Mouse (Mus musculus) cerebellum, adult 8-10 months (tissue): ENCODE results near the gene Brd2.

ENCODE experiments used
- DNase-seq: peaks from one replicate; pipeline ENCODE4 v3.0.0; 2022

Gene Brd2

GRCm38 (mm10) chr17:34110309-34110708, 12.1 kb downstream of the Brd2 start:
- DNase-seq: no peak

- no peak for DNase-seq
These were observed 12.6 kb downstream of the Brd2 start for GRCm38 (mm10) chr17:34109806-34110195.

DNA sequence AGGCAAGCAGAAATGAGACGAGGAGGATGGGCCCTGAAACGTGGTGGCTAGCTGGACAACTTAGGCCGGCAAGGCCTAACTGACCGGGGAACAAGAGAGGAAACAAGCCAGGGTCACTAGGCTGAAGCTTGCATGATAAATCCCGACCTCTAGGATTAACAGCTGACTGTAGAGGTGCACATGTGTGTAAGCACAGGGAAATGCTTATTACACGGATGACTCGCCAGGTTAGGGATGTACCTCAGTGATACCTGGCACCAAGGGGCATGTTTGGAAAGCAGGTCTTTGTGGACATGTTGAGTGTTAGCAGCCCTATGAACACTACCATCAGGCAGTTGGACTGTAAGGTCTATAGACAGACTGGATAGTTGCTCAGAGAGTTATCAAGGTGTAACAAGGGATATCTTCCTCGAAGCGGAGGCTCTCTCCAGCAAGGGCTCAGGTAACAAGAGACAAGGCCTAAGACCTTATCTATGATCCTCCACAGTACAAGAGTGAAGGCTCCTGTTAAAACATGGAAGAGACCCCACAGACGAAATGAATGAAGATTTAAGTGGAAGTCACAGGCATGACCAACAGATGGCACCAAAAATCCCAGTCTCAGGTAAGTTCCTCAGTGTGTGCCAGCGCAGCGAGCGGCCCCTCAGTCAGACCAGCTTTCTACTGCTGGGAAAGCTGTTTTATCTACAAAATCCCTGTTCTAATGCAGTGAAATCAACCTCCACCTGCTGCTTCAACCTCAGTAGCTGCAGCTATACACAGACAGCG, 13.2 kb downstream of the Brd2 start:
- no peak for DNase-seq

GRCm38 (mm10) chr17:34108460-34108859, 14.0 kb downstream of the Brd2 start:
- no peak for DNase-seq

DNA sequence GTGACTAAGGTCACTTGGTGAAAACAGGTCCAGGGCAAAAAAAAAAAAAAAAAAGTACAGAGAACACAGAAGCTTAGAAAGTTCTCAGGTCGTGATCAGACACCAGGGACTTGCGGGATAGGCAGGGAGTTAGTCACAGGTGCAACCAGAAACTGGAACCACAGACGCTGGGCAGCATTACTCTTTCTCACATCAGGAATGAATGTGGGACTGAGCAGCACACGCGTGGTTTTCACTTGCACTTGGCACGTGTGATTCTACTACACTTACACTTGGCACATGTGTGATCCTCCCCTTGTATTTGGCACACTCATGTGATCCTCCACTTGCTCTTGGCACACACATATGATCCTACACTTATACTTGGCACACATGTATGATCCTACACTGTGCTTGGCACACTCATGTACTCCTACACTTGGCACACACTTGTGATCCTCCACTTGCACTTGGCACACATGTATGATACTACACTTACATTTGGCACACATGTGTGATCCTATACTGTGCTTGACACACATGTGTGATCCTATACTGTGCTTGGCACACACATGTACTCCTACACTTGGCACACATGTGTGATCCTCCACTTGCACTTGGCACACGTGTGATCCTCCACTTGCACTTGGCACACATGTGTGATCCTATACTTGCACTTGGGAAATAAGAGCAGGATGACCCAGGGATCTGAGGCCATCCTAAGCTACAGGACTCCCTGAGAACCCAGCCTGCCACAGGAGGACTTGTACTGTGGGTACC, 15.1 kb downstream of the Brd2 start:
- DNase-seq: no peak

DNA sequence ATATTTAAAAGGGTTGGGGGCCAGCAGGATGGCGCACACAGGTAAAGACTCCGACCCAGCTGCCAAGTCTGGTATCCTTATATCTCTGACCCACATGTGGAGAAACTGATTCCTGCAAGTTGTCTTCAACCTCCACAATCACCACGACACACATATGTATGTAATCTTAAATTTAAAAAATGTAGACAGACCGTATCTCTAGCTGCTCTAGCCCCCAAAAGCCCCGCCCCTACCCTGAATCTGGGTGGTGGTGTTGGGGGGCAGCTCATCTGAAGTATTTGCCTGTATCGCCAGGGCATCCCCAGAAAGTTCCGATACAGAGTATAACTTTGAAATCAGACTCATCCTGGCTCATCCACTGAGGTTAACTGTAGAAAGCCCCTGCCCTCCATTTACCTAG, 15.9 kb downstream of the Brd2 start:
- no peak for DNase-seq

GRCm38 (mm10) chr17:34104804-34105203, 17.6 kb downstream of the Brd2 start:
- no peak for DNase-seq

DNA sequence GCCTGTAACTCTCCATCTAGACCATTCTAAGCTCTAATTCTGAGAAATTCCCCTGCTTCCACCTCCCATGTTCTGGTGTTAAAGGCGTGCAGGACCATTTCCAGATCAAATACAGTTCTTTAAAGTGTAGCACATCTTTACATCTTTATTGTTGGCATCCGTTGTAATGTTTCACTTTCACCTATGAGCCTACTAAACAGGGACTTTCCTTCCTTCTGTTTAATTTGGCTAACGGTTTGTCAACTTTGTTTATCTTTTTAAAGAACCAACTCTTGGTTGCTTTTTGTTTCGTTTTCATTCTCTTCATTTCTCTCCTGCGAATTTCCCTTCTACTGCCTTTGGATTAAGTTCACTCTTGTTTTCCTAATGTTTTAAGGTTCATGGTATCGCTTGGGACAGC, 19.6 kb downstream of the Brd2 start:
- DNase-seq: no peak

DNA sequence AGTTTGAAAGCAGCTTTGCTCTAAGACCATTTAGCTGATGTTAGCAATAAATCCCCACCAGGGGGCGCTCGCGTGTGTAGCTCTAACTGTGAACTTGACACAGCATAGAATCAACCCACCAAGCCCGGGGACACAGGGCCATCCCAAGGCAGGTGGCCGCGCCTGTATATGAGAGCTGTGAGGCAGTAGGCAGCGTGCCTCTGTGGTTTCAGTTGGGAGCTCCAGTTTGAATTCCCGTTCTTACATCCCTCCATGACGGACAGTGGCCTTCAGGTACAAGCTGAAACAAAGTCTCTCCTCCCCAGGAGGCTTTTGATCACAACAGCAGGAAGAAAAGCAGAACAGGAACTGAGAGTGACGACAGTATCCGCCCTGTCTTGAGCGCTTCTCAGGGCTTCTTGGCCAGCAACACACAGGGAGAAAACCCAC, 20.8 kb downstream of the Brd2 start:
- peak; percentile 88 for DNase-seq

- no peak for DNase-seq
These were observed 21.2 kb downstream of the Brd2 start for GRCm38 (mm10) chr17:34101185-34101584.

DNA sequence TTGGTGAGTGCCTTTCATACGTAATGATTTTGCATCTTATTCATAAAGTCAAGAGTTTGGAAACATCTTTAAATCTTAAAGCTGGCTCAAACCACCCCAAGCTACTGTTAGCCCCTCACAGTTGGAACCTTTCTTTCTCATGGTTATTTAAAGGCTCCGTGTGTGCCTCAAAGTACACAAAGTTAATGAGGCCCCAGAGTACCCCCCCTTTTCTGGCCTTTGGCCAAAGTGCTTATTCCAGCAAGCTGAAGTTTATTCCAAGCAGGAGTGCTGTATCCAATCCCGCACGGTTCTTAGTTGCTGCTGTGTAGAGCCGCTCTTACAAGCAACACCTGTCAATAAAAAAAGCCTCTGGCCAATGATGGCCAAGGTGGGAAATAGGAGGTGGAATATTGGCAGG, 22.9 kb downstream of the Brd2 start:
- DNase-seq: no peak

DNA sequence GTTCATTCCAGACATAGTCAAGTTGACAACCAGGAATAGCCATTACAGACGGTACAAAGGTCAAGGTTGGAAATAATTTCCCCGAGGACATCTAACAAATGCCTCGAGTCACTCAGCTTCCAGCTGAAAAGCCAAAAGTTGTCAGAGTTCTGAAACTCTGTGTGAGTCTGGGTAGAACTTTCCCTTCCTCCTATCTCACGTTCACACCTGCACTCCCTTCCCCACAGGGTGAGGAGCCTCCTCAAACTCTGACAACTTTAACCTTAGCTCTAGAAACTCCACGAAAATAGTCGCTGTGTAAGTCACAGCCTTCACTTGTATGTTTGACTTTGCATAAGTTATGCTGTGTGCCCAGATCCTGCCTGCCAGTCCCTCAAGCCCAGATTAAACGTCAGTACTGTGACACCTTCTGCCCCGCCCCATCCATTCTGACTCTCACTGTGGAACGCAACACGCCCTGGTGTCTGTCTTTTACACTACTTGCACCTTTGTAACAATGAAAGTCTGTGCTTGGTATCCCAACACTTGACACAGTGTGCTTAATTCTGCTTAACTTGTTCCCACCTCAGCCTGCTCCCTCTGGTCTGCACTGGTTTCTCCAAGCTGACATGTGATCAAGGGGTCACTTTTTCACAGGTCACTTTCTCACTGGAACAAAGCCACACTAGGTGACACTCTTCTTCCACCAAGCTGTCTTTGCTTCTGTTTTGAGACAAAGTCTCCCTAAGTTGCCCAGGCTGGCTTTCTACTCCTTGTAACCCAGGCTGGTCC, 23.5 kb downstream of the Brd2 start:
- DNase-seq: no peak

DNA sequence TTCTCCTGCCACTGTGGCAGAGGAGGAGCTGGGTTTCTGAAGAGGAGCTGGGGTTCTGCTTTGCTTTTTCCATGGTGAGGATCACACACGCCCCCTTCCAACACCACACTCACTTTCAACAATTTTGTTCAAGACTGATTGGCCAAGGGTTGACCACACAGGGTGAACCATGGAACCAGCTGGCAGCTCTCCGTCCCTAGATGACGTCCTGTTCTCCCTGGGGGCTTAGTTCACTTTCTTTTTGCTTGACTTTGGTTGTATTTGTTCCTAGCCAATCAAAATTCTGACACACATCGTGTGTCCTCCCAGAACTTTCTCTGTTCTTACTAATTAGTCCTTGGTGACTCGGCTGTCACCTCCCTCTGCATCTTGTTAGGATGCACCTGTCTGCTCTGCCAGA, 25.2 kb downstream of the Brd2 start:
- no peak for DNase-seq

GRCm38 (mm10) chr17:34096497-34097010, 25.9 kb downstream of the Brd2 start:
- no peak for DNase-seq

- DNase-seq: no peak
These were observed 28.0 kb downstream of the Brd2 start for GRCm38 (mm10) chr17:34094283-34095035.

DNA sequence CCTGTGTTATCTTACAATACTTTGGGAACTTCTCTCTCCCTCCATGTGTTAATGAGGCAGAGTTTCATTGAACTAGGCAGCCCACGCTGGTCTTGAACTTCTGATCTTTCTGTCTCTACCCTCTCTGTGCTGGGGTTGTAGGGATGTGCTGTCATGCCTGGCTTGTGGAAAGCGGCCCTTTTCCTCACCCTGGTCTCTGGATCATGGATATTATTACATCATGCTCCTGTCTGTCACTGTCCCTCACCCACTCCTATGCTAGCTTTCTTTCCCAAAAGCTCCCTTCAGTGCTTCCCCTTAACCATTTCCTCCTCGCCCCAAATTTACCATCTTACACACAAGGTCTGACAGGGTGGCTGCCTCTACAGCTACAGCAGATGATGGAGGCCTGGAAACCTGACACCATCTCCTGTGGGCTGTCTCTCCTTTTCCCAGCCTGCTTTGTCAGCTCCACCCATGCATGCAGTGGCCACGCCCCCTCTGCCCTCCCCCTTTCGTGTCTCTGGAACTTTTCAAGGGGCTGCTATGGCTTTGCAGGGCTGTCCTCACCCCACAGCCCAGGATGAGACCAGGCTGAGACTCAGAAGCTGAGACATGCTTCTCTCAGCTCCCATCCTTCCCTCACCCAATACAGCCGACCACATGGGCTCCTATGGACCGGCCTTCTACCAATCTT, 29.1 kb downstream of the Brd2 start:
- DNase-seq: no peak

DNA sequence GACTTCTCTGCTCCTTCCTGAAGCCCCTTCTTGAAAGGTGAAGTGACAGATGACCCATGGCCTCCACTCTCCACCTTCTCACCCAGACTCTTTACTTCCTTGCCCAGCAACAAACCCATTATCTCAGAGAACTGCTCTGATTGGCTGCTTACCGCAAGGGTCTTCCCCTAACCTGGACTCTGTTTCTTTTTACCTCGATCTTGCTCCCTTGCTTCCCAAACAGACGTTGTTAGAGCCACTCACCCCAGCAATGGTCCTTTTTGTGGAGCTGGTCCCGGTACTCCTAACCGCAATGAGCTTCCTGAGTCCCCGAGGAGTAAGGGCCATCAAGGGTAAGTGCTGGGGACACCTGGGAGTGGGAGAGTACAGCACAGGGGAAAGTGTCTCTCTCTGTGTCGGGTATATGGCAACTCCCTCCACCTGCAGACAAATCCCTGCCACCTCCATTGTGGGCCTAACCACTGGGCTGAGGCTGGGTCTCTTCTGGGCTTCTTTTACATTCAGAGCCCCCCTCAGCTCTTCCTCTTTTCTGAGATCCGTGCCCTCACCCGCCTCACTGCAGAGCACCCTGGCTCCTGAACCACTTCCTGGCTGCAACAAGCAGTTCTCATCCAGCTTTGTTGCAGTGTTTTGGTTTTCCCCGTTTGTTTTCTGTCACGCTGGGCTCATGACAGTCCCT, 30.1 kb downstream of the Brd2 start, which contains the start of gene H2-Oa:
TSS of gene H2-Oa (plus strand) at position 144 of the 679 bp plus-strand sequence.
- DNase-seq: no peak

DNA sequence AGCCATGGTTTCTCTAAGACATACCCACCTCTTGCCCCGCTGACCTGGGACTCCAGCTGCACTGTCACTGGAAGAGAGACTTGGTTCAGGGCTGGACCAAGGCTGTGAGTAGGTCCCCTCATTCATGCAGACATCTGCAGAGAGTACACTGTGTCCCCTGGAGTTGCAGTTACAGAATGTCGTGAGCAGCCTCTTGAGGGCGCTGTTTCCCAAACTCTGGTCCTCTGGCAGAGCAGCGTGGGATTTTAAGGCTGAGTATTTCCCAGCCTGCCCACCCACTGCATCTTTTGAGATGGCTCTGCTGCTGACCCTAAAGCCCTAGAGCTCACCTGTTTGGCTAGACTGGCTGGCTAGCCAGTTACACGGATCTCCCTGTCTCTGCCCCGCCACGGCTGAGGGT, 31.5 kb downstream of the Brd2 start:
- no peak for DNase-seq

DNA sequence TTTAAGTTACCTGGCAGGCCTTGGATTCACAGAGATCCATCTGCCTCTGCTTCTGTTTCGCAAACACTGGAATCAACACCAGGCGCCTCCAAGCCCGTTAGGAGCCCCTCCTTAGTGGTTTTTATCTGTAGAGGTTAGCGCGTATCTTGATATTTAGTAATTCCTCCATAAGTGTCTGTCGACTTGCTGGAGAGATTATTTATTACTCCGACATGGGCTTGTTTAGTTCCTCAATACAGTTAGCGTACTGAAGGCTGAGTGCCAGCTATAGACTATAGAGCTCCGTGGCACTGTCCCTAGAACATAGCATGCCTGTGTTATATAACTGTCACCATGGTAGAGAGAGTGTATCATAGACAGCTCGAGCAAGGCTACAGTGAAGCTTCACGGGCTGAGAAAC, 34.3 kb downstream of the Brd2 start:
- no peak for DNase-seq

- no peak for DNase-seq
These were observed 35.0 kb downstream of the Brd2 start for GRCm38 (mm10) chr17:34087386-34087785.

DNA sequence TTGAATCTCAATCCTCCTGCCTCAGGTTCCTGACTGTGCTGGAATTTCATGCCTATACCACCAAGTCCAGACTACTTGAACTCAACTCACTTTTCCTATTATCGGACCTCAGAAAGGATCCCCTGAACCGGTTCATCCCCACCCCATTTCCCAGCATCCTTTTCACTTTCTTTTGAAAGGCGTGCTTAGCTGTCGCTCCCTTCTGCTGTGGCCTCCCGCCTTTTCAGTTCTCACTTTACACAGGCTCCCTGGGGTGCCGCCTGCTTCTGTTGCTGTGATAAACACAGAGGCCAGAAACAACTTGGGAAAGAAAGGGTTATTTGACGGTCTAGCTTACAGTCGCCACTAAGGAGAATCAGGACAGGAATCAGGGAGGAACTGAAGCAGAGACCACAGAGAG, 39.3 kb downstream of the Brd2 start:
- no peak for DNase-seq
